Mouse (Mus musculus) Muller cell, postnatal 12 days (primary cell): ENCODE data around the gene Gfod1.
A peak's percentile ranks its signal among the peaks of the same experiment; 100 is the strongest.

Experiments used
- DNase-seq: peaks from one replicate; pipeline ENCODE4 v3.0.0-alpha.2; 2015; ENCODE audit errors: inconsistent ontology term

Gene Gfod1

DNA sequence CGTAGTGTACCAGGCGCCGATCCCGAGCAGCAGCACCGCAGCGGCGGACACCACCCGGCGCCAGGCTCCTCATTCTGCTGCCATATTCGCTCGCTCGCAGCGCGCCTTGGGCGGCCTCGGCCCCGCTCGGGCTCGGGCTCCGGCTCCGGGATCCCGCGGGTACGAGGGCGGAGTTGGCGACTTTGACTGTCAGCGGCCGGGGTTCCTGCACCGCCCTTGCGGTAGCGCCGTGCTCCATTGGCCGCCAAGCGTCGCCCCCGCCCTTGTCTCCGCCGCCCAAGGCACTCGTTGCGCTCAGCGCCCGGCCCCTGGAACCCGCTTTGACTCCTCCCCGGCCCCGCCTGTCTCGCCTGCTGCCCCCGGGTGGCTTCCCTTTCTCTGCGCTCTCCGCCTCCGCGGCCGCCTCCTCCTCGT, at the start of gene Gfod1:
Gene Gfod1, minus strand, starts transcription at position 155 of the 414 bp plus-strand sequence.
- peak; percentile 99 for DNase-seq

DNA sequence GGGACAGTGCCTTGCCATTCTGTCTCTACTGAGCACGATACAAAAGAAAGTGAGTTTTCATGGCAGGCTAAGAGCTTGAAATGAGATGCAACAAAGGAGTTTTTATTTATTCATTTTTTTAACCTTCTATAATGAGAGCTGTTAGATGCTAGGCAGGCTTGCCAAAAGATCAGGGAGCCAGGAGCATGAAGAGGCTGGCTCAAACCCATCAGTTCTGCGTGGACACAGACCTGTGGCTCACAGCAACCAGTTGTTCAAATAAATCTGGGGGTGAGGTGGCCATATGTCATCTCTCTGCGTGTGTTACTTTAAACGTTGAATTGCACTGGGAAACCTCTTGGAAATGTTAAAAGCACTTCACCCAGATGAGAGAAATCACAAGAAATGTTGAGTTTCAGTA, 49.4 kb upstream of the Gfod1 start:
- DNase-seq, result no peak

DNA sequence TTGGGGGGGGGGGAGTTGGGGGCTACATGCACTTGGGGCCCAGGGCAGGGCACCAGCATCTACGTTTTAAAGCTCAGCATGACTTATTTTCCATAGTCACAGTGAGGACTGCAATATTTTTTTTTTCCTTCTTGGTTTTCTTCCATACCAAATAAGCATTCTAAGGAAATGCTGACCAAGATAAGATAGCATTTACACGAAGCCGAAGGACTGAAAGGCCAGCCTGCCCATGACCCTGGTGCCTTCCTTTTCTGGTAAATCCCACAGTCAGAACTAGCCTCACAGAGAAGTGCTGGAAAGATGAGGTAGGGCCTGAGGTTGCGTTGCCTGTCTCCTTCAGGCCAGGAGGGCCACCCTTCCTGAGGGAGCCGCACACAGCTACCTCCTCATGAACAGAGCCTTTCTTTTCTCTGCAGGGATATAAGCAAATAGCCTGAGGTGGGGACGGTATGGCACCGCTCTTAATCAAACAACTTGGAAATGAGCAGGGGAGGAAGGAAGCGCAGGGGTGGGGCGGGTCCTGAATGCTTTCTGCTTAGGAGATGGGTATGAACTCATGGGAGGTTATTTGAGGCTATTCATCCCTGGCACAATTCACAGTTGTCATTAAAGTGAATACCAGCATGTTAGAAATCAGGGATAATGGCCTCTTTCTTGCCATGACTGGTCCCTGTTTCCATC, 46.7 kb upstream of the Gfod1 start:
- no peak for DNase-seq

DNA sequence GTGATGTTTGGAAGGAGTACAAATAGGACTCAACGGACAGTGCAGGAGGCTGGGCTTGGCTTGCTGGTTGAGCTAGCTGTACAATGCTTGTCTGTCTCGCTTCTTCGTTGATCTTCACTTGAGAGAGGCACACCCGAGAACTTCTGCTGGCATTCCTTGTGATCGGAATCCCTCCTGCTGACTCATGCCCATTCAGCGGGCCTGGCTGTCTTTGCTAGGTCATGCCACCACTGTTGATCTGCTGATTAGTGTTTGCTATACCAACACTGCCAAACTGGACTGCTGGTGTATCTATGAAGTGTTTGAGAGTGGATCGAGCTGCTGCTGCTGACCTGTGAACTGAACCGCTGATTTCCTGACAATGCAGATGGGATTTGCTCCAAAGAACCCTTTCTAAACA, 45.4 kb upstream of the Gfod1 start:
- DNase-seq, result peak; percentile 53

DNA sequence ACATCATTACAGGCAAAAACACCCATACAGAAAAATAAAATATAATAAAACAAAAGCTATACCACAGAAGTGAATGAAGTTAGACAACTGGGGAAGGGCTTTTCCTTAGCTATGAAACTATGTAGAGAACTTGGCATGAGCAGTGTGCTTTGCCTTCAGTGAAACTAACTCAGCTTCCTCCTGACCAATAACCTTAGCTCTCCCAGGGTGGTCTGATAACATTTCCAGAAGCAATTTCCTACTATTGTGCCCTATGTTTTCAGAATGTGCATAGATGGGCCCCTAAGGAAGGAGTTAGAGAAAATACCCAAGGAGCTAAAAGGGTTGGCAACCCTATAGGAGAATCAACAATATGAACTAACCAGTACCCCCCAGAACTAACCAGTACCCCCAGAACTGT, 42.9 kb upstream of the Gfod1 start:
- no peak for DNase-seq

DNA sequence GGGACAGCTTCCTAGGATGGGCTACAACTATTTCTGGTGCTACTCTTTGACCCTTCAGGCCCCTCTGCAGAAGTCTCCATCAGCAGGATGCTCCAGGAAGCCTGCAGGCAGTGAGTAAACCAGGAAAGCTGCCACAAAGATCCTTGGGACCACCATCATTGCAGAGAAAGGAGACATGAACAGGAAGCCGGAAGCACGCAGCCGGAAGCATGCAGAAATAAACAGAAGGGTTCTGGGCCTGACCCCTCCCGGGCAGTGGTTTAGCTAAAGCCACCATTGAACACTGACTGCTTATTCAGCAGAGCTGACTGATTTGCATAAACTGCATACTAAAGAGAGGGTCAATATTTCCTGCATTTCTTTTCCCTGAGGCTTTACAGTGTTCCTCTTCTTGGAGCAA, 34.7 kb upstream of the Gfod1 start:
- DNase-seq, result no peak

DNA sequence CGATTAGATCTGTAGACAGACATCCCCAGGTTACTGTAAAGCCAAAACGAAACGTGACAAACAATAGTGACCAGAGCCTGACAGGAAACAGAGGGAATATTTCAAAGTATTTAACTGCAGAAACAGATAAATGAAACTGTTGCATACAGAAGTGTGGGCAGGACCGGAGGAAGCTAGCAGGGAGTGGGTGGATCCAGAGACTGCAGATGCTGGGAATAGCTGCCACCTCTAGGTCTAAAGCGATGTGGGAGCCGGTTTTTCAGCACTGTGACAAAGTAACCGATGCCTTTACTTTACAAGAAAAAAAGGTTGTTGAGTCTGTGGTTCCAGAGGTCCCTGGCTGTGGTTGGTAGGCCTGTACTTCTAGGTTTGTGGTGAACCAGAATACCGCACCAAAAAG, 34.0 kb upstream of the Gfod1 start:
- no peak for DNase-seq

DNA sequence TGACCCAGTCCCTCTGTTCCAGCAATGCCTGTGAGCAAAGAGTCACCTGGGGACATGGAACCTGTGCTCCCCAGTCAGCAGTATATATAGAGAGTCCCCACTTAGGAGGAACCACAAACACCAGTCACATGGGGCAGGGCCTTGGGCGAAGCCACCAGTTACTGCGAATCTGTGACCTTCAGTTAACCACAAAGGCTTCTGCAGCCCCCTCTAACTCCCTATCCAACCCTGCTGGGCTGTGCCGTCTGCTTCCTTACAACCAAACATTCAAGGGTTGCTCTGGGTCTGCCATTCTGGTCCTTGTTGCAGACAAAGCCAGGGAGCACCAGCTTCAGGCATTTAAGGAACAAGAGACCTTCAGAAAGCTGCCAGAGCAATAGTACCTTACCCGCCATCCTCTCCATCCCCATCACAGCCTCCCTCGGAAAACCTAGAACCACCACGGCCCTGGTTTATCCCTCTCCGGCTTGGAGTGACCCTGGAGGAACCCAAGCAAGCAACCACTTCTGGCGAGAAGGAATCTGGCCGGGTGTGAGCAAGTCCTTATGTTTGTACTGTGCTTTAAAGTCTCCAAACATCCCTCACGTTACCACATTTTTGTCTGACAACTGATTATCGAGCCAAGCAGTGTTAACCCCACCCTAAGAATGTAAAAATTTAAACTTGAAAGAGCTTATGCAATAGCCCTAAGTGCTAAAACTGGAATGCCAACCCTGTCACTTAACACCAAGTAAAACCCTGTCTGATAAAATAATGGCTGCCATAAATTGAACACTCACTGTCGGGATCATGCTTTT, 32.7 kb upstream of the Gfod1 start:
- DNase-seq, result no peak

DNA sequence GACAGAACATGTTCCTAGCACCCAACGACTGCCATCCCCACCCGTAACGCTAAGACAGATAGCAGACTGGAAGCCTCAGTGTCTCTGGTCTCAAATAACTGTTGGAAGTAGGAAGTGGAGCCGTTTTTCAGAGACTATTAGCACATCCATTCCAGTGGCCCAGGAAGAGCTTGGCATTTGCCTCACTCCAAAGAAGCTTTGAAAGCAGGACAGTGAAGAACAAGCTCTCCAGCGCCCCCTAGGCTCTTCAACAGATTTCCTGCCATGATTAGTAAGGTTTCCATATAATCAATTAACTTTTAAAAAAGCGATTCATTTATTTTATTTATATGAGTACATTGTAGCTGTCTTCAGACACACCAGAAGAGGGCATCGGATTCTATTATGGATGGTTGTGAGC, 28.6 kb upstream of the Gfod1 start:
- no peak for DNase-seq

DNA sequence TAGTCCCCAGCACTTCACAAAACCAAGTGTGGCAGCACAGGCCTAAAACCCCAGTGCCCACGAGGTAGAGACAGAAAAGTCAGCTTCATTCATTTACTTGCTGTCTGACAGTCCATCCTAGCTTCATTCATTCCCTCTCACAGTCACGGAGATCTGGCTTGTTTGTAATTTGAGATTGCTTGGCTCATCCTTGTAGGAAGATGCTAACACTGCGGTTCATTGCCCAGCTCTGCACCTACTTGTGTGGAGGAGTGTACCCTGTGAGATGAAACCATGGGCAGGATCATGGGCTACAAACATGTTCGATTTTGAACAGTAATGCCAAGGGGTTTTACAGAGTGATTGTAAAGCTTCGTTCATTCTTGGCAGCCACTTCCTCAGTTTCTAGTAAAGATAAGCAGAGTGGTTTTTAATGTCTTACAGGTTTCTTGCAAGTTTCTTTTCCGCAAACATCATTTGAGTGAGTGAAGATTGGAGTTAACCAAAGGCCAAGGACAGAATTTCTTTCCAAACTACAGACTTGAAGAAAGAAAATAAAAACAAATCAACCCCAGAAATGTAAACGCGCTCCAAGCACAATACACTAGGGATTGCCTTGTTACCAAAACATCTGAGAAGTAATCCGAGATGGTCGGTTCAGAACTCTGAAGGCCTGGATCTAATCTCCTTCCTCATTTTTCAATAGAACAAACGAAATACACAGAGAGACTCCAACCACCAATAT, 27.9 kb upstream of the Gfod1 start:
- no peak for DNase-seq

DNA sequence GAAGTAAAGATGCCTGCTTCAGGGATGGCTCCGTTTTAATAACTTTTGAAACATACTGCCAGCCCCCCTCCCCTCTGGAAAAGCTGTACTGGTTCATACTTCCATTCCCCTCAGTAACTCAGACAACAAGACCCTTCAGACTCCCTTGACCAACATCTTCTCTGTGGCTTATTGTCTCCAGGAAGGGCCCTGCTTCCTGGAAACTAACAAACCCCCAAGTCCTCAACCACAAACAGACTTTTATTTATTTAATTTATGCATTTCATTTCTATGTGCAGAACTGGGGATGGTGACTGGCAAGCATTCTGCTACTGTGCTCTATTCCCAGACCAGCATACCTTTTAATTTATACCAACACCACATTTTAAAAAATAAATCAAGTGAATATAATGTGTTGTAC, 21.5 kb upstream of the Gfod1 start:
- DNase-seq, result no peak

DNA sequence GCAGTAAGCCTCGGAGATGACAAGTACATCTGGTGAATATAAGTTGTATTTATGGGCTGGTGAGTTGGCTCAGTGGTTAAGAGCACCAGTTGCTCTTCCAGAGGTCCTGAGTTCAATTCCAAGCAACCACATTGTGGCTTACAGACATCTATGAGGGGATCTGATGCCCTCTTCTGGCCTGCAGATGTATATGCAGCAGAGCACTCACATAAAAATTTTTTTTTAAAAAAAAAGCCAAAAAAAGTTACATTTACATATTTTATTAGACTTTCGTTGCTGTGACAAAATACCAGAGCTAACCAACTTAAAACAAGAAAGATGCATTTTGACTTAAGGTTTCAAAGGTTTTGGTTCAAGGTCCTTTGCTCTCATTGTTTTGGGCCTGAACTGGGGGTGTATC, 17.5 kb upstream of the Gfod1 start:
- DNase-seq, result no peak

DNA sequence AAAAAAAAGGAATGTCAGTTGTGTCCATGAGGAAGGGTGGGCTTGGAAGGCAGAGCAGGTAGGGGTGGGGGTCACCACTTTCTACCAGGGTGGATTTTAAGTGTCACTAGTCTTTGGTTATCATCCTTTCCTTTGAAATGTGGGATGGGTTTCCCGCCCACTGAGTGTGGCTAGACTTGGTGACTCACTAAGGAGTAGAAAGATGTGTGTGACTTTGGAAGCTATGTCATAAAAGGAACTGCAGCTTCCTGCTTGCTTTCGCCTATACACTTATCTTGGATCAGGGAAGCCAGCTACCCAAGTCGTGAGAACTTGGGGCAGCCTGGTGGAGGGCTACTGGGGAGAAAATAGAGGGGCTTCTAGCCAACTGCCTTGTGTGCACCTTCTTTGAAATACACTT, 15.4 kb upstream of the Gfod1 start:
- DNase-seq, result no peak

DNA sequence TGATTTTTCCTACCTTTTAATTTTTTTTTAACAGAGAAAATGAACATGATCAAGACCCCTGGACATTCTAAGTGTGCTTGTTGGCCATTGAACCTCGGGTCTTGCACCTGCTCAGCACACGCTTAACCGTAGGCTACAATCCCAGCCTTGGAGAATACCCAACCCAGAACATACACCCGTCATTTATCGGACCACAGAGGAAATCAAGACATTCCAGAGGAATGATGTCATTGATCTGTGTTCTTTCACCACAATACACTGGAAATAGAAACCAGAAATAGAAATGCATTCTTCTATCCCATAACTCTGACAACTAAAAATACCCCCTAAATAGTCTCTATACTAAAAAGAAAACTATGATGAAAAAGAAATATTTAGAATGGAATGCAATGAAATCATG, 13.4 kb upstream of the Gfod1 start:
- DNase-seq, result no peak

DNA sequence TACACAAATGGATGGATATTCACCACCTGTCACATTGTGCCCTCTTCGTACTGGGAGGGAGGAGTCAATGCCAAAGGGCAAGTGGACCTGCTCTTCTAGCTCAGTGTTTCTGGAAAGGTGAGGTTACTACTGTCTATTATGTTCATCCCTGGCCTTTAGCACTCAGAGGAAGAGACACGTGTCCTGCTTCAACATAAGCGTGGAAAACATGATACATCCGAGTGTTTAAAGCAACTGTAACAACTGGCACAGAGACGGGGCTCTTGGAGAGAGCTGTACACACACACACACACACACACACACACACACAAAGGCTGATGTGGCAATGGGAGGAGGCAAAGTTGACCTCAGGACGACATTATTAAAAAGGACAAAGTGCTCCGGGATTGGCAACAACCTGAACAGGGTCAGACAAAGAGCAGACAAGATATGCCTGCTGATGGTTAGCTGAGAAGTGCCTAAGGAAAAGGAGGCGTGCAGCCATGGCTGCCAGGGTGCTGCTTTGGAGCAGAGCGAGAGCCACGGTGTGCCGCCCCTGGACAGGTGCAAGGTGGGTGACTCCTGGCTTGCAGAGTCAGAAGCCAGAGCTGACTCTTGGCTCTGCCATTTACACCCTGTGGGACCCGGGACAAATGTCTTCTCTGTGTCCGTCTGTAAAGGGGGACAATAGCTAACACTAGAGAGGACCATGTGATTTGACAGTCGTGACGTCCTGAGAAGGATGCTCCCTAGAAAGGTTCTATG, 1.4 kb upstream of the Gfod1 start:
- no peak for DNase-seq

DNA sequence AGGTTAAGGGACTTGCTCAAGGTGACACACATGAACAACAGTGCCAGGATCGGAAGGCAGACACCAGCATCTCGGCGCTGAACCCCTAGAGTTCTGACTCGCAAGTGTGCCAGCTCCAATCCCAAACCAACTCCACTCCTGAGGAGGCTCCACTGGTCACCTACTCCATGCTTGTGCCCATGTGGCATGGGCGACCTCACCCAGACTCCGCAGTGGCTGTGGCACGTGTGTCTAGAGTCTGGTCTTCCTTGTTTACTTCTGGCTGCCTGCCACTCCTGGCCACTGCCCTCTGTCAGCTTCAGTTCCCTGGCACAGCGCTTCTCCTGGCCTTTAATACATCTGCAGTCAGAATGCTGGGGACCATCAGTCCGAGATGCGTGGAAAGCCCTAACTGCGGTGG, 728 bp upstream of the Gfod1 start:
- DNase-seq, result no peak

DNA sequence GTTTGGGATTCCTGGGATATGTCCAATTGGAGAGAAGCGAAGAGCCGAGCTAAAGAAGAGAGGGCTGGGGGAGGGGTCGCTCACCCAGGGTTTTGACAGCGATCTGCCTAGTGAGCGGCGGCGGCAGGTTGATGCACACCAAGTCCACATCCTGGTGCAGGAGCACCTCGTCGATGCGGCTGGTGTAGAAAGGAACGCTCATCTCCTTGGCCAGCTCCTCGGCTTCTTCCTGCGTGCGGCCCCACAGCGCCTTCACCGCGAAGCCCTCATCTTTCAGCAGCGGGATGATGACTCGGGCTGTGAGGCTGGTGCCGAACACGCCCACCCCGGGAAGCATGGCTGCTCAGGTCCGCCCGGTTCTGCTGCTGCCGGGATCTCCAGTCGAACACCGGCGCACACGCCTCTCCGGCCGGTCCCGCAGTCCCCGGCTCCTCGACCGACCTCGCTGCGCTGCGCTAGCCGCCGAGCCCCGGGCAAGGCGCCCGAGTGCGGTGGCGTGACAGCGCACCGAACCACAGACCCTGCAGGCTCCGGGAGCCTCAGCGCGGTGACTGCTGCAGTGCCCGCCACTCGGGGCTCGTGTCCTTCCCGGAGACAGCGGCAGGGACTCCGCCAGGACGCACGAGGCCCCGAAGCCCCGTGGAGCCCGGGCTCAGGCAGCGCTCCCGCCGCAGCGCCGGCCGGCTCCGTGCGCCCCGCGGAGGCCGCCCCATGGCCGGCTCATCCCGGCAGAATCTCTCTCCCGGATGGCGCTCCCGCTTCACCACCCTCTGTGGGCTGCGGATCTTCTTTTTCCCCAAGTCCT, 609 bp downstream of the Gfod1 start:
- peak; percentile 54 for DNase-seq

DNA sequence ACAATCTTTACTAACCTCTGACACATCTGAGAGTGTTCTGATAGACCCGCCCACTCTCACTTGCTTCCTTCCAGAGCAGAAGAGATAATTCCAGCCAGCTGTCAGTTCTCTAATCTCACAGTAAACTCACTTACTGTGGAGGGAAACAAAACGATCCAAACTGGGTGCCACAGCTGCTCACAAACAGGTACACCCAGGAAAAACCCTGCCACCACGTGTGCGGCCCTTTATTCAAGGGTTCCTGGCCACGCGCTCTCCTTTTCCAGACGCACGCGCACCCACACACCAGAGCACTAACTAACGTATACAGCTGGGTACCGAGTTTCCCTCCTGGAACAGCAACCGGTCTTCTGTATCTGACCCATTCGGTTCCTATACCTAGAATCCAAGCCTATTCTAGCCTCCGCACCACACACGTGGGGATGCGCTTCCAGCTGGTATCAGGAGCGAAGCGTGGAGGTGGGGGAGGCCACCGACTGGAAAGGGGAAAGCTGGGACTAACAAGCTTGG, 1.3 kb downstream of the Gfod1 start:
- no peak for DNase-seq

DNA sequence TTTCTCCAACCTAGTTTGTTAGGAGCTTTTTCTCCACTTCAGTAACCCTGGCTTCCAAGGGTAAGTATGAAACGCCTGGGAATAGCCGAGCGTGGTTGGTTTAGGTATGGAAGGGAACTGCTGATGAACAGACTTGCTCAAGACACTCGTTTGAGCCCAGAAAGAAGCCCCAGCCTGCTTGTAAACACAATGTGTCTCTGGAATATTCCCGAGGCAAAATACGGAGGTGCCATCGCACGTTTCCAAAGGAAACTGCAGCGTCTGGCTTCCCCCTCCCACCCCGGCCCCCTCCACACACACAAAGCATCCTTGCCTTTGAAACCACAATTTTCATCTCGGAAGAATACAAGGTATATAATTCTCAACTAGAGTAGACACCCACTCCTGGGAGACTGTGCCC, 1.7 kb downstream of the Gfod1 start:
- DNase-seq, result no peak

DNA sequence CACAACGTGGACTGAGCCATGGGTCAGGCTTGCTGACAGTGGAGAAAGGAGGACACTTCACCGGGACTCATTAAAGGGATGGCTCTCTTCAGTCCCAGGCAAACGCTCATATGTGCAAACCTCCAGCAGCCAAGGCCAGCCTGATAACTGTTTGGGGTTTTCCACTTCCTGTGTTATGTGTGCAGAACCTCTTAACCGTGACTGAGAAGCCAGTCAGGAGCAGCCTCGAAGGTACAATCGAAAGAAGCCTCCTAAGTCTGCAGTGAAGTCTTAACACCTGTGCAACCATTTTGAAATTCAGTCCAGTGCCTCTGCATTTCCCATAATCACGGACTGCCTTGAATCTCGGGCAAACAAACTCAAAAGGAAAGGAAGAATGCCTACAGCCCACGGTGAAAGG, 3.1 kb downstream of the Gfod1 start:
- no peak for DNase-seq

DNA sequence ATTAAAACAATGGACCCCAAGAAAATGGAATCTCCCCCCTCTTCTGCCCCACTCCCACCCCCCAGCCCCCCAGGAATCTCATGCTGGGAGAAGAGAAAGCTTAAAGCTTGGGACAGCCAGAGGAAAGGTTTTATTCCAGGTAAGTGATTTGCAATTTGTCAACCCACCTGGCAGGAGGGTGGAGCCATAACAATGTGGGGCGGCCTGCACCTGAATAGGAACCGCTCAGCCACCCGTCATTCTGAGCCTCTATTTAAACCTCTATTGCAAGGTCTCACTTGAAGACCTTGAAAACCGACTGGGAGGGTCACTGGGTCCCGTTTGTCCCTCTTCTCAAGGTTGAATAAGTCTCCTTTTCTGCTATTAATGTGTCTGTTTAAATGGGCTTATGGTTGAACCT, 3.6 kb downstream of the Gfod1 start:
- DNase-seq, result no peak
